9 mouse cellular contexts compared by ENCODE assay signal in the genomic region with DNA sequence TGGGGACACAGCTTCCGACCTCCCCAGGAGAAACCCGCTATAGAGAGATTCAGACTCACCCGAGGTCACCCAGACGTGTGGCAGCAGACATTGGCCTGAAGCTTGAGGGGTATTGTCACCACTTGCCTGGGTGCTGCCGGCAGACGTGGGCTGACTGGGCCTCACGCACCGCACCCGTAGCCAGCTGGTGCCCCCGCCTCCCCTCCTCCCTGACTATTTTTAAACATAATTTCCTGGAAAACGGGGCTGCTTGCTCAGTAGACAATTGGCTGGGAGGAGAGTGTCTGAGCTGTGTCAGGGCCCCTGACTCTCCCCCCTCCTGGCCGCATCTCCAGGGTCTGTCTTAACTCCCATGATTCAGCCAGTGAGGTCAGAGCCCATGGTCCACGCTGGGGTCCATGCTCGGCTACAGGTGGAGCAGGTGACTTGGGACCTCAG. TPM values are rescaled to one million over a fixed set of nuclear protein-coding genes. Genes with fewer than 3 reads are reported as not detected.
A peak's percentile ranks its signal among the peaks of the same experiment; 100 is the strongest.
DNase-seq lines count a peak whose midpoint lies in the region; ATAC-seq and TF ChIP-seq lines count a peak whose summit lies in the region.
"Had no signal": no experiment of that assay in that cellular context is flagged by ENCODE, and none has a peak within 500 bp of the region (broad histone marks: within the 10 kb centered on the region; RNA-seq: fewer than 3 reads in every experiment).

No protein-coding gene starts in this region.

- no peak overlapping the region for H3K4me3 ChIP-seq in lung, embryonic 15.5 days
- H3K4me3 ChIP-seq in lung, adult 2 months (replicated peaks; ENCODE audit: extremely low read depth, low read depth, low read length), result no peak overlapping the region
- H3K4me3 ChIP-seq in heart, embryonic 16.5 days (ENCODE audit: low read length), result no peak overlapping the region
- H3K4me3 ChIP-seq in liver, embryonic 12.5 days, result peak overlapping the region; percentile 37
- H3K4me3 ChIP-seq: midbrain, embryonic 12.5 days had no signal

- no peak for TF ChIP-seq CTCF in lung, adult 2 months (IDR thresholded peaks at IDR 0.05; ENCODE audit: insufficient read depth, low read length)

- 46% methylated on average over 14 of the region's 14 CpGs for WGBS in lung, embryonic 15.5 days
- 17% methylated on average over 14 of the region's 14 CpGs for WGBS in lung, adult 2 months
- 23% methylated on average over 14 of the region's 14 CpGs for WGBS in heart, embryonic 16.5 days
- WGBS in liver, embryonic 12.5 days (ENCODE audit: insufficient replicate concordance), result 12% methylated on average over 14 of the region's 14 CpGs

- peaks cover 60% of the 10 kb centered on the region for H3K4me1 ChIP-seq in lung, embryonic 15.5 days
- H3K4me1 ChIP-seq in lung, adult 2 months (ENCODE audit: control insufficient read depth, insufficient read depth, low read length), result peaks cover 43% of the 10 kb centered on the region
- H3K4me1 ChIP-seq in heart, embryonic 16.5 days (ENCODE audit: control insufficient read depth, insufficient read depth, low read length), result peaks cover 59% of the 10 kb centered on the region
- H3K4me1 ChIP-seq in liver, embryonic 12.5 days, result peaks cover 77% of the 10 kb centered on the region

- peaks cover 22% of the 10 kb centered on the region for H3K36me3 ChIP-seq in lung, embryonic 15.5 days
- peaks cover 15% of the 10 kb centered on the region for H3K36me3 ChIP-seq in heart, embryonic 16.5 days (ENCODE audit: control insufficient read depth, insufficient read depth)
- peaks cover 39% of the 10 kb centered on the region for H3K36me3 ChIP-seq in liver, embryonic 12.5 days

- no peaks in the 10 kb centered on the region for H3K9me3 ChIP-seq in lung, embryonic 15.5 days
- no peaks in the 10 kb centered on the region for H3K9me3 ChIP-seq in heart, embryonic 16.5 days (replicated peaks; ENCODE audit: control insufficient read depth, low read length)
- H3K9me3 ChIP-seq in liver, embryonic 12.5 days (replicated peaks), result no peaks in the 10 kb centered on the region
- H3K9me3 ChIP-seq: midbrain, embryonic 12.5 days had no signal

- no peak for ATAC-seq in lung, embryonic 15.5 days (ENCODE audit: borderline replicate concordance, extremely low read depth, low FRiP score, low TSS enrichment)
- 0 out of 2 replicates have a peak, but pooled peaks have one; percentile 12 for ATAC-seq in heart, embryonic 16.5 days (replicated peaks; ENCODE audit: extremely low read depth, insufficient read depth, low FRiP score)
- peak; percentile 58 for ATAC-seq in liver, embryonic 12.5 days

- TF ChIP-seq POLR2A in lung, adult 2 months (IDR thresholded peaks at IDR 0.05; ENCODE audit: borderline replicate concordance, extremely low read depth, low read depth, low read length), result no peak

- peak overlapping the region; percentile 15; the same call in 1 of the 2 replicates for H3K4me2 ChIP-seq in lung, embryonic 15.5 days
- H3K4me2 ChIP-seq in heart, embryonic 16.5 days (ENCODE audit: low read depth, low read length), result peak overlapping the region; percentile 26
- peak overlapping the region; percentile 68 for H3K4me2 ChIP-seq in liver, embryonic 12.5 days
- H3K4me2 ChIP-seq: midbrain, embryonic 12.5 days had no signal

- H3K9ac ChIP-seq in lung, embryonic 15.5 days, result peak overlapping the region; percentile 11; the same call in 1 of the 2 replicates
- H3K9ac ChIP-seq in heart, embryonic 16.5 days (ENCODE audit: low read length), result peak overlapping the region; percentile 45
- peak overlapping the region; percentile 53 for H3K9ac ChIP-seq in liver, embryonic 12.5 days
- H3K9ac ChIP-seq: midbrain, embryonic 12.5 days had no signal

- peak; percentile 37 for DNase-seq in adrenal gland, adult 2 months
- DNase-seq in adrenal gland, adult 18-20 months (ENCODE audit: low spot score in 2 of 2), result no peak
- no peak for DNase-seq in lung, adult 2 months
- no peak for DNase-seq in embryo, embryonic 11 days
- no peak for DNase-seq in embryo, embryonic 10 days (ENCODE audit: low spot score)

- no peaks in the 10 kb centered on the region for H3K27me3 ChIP-seq in lung, embryonic 15.5 days
- H3K27me3 ChIP-seq in heart, embryonic 16.5 days (ENCODE audit: control insufficient read depth, insufficient read depth, low read length), result no peaks in the 10 kb centered on the region
- no peaks in the 10 kb centered on the region for H3K27me3 ChIP-seq in liver, embryonic 12.5 days (replicated peaks)
- H3K27me3 ChIP-seq: midbrain, embryonic 12.5 days had no signal

- peak overlapping the region; percentile 63 for H3K27ac ChIP-seq in lung, embryonic 15.5 days
- H3K27ac ChIP-seq in heart, embryonic 16.5 days (ENCODE audit: low read length), result peak overlapping the region; percentile 49
- H3K27ac ChIP-seq in liver, embryonic 12.5 days, result peak overlapping the region; percentile 77

RNA-seq across cellular contexts. Expression of a gene that starts 10.0 kb away (rescaled TPM):
- total RNA-seq in adrenal gland, adult 2 months (2021), result 10 to 100 TPM; 34.3 to 44.6 TPM
- 71.0 and 72.8 TPM in 2 replicates for polyA plus RNA-seq in adrenal gland, adult 2 months (2012; rRNA removed)
- 10 to 100 TPM; 37.6 to 40.4 TPM for total RNA-seq in adrenal gland, adult 18-20 months (2021)
- polyA plus RNA-seq in lung, embryonic 15.5 days (2015; fragmentation: Nextera tagmentation; extraction: Ambion mirVana), result 45.4 and 47.0 TPM in 2 replicates
- 103 and 104 TPM in 2 replicates for polyA plus RNA-seq in lung, adult 2 months (2012; rRNA removed)
- 31.3 and 33.2 TPM in 2 replicates for polyA plus RNA-seq in heart, embryonic 16.5 days (2015; fragmentation: Nextera tagmentation; extraction: Ambion mirVana)
- polyA plus RNA-seq in liver, embryonic 12.5 days (2016; fragmentation: Nextera tagmentation; extraction: Ambion mirVana), result 27.8 and 29.0 TPM in 2 replicates

RNA-seq across cellular contexts. Expression of a gene that starts 11.4 kb away (rescaled TPM):
- total RNA-seq in adrenal gland, adult 2 months (2021), result under 1 TPM; 0.41 to 0.92 TPM
- polyA plus RNA-seq in adrenal gland, adult 2 months (2012; rRNA removed), result 0.52 and 0.72 TPM in 2 replicates
- 1 to 10 TPM; 1.1 to 1.6 TPM for total RNA-seq in adrenal gland, adult 18-20 months (2021)
- polyA plus RNA-seq in lung, embryonic 15.5 days (2015; fragmentation: Nextera tagmentation; extraction: Ambion mirVana), result 26.4 and 28.8 TPM in 2 replicates
- 27.6 and 27.7 TPM in 2 replicates for polyA plus RNA-seq in lung, adult 2 months (2012; rRNA removed)
- polyA plus RNA-seq in heart, embryonic 16.5 days (2015; fragmentation: Nextera tagmentation; extraction: Ambion mirVana), result 4.7 and 5.3 TPM in 2 replicates
- polyA plus RNA-seq in liver, embryonic 12.5 days (2016; fragmentation: Nextera tagmentation; extraction: Ambion mirVana), result 1.1 and 1.3 TPM in 2 replicates

RNA-seq across cellular contexts. Expression of a gene that starts 18.1 kb away (rescaled TPM):
- 10 to 100 TPM; 32.6 to 40.3 TPM for total RNA-seq in adrenal gland, adult 2 months (2021)
- 35.5 and 37.4 TPM in 2 replicates for polyA plus RNA-seq in adrenal gland, adult 2 months (2012; rRNA removed)
- total RNA-seq in adrenal gland, adult 18-20 months (2021), result 10 to 100 TPM; 34.3 to 40.9 TPM
- polyA plus RNA-seq in lung, embryonic 15.5 days (2015; fragmentation: Nextera tagmentation; extraction: Ambion mirVana), result 48.4 and 49.9 TPM in 2 replicates
- polyA plus RNA-seq in lung, adult 2 months (2012; rRNA removed), result 30.5 and 36.7 TPM in 2 replicates
- polyA plus RNA-seq in heart, embryonic 16.5 days (2015; fragmentation: Nextera tagmentation; extraction: Ambion mirVana), result 28.1 and 29.6 TPM in 2 replicates
- polyA plus RNA-seq in liver, embryonic 12.5 days (2016; fragmentation: Nextera tagmentation; extraction: Ambion mirVana), result 52.9 and 55.1 TPM in 2 replicates

RNA-seq across cellular contexts. Expression of a gene that starts 25.7 kb away (rescaled TPM):
- 10 to 100 TPM; 33.2 to 45.4 TPM for total RNA-seq in adrenal gland, adult 2 months (2021)
- polyA plus RNA-seq in adrenal gland, adult 2 months (2012; rRNA removed), result 137 and 154 TPM in 2 replicates
- total RNA-seq in adrenal gland, adult 18-20 months (2021), result 10 to 100 TPM; 23.3 to 29.2 TPM
- polyA plus RNA-seq in lung, embryonic 15.5 days (2015; fragmentation: Nextera tagmentation; extraction: Ambion mirVana), result 17.8 and 18.3 TPM in 2 replicates
- polyA plus RNA-seq in lung, adult 2 months (2012; rRNA removed), result 39.9 and 44.0 TPM in 2 replicates
- polyA plus RNA-seq in heart, embryonic 16.5 days (2015; fragmentation: Nextera tagmentation; extraction: Ambion mirVana), result 15.2 and 16.3 TPM in 2 replicates
- 6.7 and 7.0 TPM in 2 replicates for polyA plus RNA-seq in liver, embryonic 12.5 days (2016; fragmentation: Nextera tagmentation; extraction: Ambion mirVana)

RNA-seq across cellular contexts. Expression of a gene that starts 36.0 kb away (rescaled TPM):
- 100 to 1,000 TPM in 1 of 2 experiments, 10 to 100 TPM in 1; 83.5 to 121 TPM for total RNA-seq in adrenal gland, adult 2 months (2021)
- 165 and 188 TPM in 2 replicates for polyA plus RNA-seq in adrenal gland, adult 2 months (2012; rRNA removed)
- 100 to 1,000 TPM; 104 to 123 TPM for total RNA-seq in adrenal gland, adult 18-20 months (2021)
- polyA plus RNA-seq in lung, embryonic 15.5 days (2015; fragmentation: Nextera tagmentation; extraction: Ambion mirVana), result 60.7 and 66.5 TPM in 2 replicates
- polyA plus RNA-seq in lung, adult 2 months (2012; rRNA removed), result 86.4 and 104 TPM in 2 replicates
- polyA plus RNA-seq in heart, embryonic 16.5 days (2015; fragmentation: Nextera tagmentation; extraction: Ambion mirVana), result 62.7 and 63.0 TPM in 2 replicates
- polyA plus RNA-seq in liver, embryonic 12.5 days (2016; fragmentation: Nextera tagmentation; extraction: Ambion mirVana), result 27.3 and 30.4 TPM in 2 replicates

Comparison
In these comparisons a context has a peak if more than half of its experiments do, and no peak if none do; other contexts are left out.
1. H3K4me2 ChIP-seq: peak in every context shown above with its lines; median percentile 68 in liver, embryonic 12.5 days; 26 in heart, embryonic 16.5 days; 15 in lung, embryonic 15.5 days.